Mouse (Mus musculus) forebrain, embryonic 10.5 days (tissue): Measurements from ENCODE around the gene D630003M21Rik. TPM values are rescaled to one million over a fixed set of nuclear protein-coding genes. Genes with fewer than 3 reads are reported as not detected.
A peak's percentile ranks its signal among the peaks of the same experiment; 100 is the strongest.

Experiments
- DNase-seq: peaks from one replicate; pipeline ENCODE4 v3.0.0-alpha.2; 2017; ENCODE audit warnings: low spot score; ENCODE audit errors: extremely low spot score
- H3K27ac ChIP-seq: fragments of 300-500 bp; sonication (generic); 2 replicates; pipeline ENCODE4 v1.5.1; 2016; ENCODE audit warnings: mild to moderate bottlenecking
- H3K27me3 ChIP-seq: fragments of 300-500 bp; sonication (generic); 2 replicates; pipeline ENCODE4 v1.6.1; 2016; ENCODE audit warnings: mild to moderate bottlenecking; ENCODE audit not compliant: poor library complexity, severe bottlenecking
- H3K36me3 ChIP-seq: fragments of 300-500 bp; sonication (generic); replicated peaks from 2 replicates; pipeline ENCODE4 v1.6.1; 2016; ENCODE audit warnings: mild to moderate bottlenecking, moderate library complexity
- H3K4me1 ChIP-seq: fragments of 300-500 bp; sonication (generic); 2 replicates; pipeline ENCODE4 v1.6.1; 2016
- H3K4me3 ChIP-seq: fragments of 300-500 bp; sonication (generic); 2 replicates; pipeline ENCODE4 v1.5.1; 2016; ENCODE audit warnings: mild to moderate bottlenecking, moderate library complexity
- H3K9me3 ChIP-seq: fragments of 300-500 bp; sonication (generic); 2 replicates; pipeline ENCODE4 v1.6.1; 2016; ENCODE audit warnings: mild to moderate bottlenecking, moderate library complexity
- WGBS: fragments of 180-500 bp; shearing (Covaris S2); methylation state at CpG from one replicate; pipeline ENCODE4 v1.1.7; 2016; 5-methylcytosine and 5-hydroxymethylcytosine counted together
- polyA plus RNA-seq: library from polyadenylated mRNA; unstranded; fragments of >200 nt; fragmentation: Nextera tagmentation; extraction: Ambion mirVana; gene quantifications from 2 replicates; pipeline ENCODE4 v1.2.1, GENCODE M21; 2016

The D630003M21Rik gene
- polyA plus RNA-seq, 1 experiment from 2014 or later: 2.3 TPM

DNA sequence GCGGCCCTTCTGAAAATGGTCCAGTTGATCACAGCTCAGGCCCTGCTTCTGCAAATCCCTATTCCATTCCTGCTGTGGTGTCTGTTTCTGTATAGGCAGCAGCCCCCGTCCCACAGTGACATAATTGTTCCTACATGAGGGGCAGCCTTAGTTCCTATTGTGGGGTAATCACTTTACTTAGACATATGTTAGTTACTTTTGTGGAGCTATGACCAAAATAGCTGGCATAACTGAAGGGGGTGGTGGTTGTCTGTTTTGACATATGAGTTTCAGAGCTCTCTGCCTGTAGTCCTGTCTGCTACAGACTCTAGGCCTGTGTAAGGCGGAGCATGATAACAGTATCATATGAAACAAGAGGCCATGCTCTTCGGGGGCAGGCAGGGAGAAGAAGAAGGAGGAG, 21.5 kb upstream of the D630003M21Rik start:
- peaks cover 5% of the 10 kb centered on the region; the same call in 1 of the 2 replicates for H3K4me1 ChIP-seq
- H3K36me3 ChIP-seq: no peaks in the 10 kb centered on the region
- H3K27me3 ChIP-seq: no peaks in the 10 kb centered on the region; the same call in 1 of the 2 replicates
- H3K4me3 ChIP-seq: no peak overlapping the region
- 82% methylated on average over 4 of the region's 4 CpGs for WGBS
- no peaks in the 10 kb centered on the region for H3K9me3 ChIP-seq
- no peak overlapping the region for H3K27ac ChIP-seq
- DNase-seq: no peak

DNA sequence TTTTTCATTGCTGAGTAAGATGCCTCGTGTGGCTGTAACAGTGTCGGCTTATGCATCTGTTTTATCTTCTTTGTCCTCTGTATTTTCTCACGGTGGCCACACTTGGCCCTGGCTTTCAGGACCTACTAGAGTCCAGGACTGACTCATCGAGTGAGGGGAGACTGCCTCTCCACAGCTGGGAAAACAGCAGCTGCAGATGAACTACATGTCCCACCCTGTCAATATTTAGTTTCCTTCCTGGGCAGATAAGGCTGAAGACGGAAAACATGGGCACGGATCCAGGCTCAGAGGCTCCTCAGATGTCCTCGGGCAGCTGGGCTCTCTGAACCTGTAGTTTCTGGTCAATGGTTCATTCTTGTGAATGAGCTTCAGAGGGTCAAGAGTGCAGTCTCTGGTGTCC, 19.3 kb upstream of the D630003M21Rik start:
- WGBS: 83% methylated on average over 7 of the region's 7 CpGs
- no peaks in the 10 kb centered on the region for H3K9me3 ChIP-seq
- no peaks in the 10 kb centered on the region for H3K36me3 ChIP-seq
- DNase-seq: no peak
- no peaks in the 10 kb centered on the region; the same call in 1 of the 2 replicates for H3K27me3 ChIP-seq
- H3K27ac ChIP-seq: no peak overlapping the region
- H3K4me3 ChIP-seq: no peak overlapping the region
- 0 out of 2 replicates have a peak, but pooled peaks cover 2% of the 10 kb centered on the region for H3K4me1 ChIP-seq

DNA sequence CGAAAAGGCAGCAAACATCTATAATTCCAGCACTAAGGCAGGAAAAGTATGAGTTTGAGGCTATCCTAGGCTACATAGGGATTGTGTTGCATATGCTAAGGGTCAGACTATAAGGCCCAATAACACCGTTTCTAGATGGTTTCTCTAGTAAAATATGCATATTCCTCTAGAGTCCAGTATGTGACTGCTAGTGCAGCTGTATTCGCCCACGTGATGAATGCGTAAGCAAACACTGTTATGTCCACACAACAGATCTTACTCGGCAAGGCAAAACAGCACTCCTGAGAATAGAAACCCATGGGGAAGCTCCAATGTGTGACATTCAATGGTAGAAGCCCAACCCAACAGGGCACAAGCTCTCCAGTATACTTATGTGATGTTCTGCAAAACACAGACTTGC, 18.8 kb upstream of the D630003M21Rik start:
- no peak overlapping the region for H3K4me3 ChIP-seq
- 0 out of 2 replicates have a peak, but pooled peaks cover 2% of the 10 kb centered on the region for H3K4me1 ChIP-seq
- no peak overlapping the region for H3K27ac ChIP-seq
- H3K36me3 ChIP-seq: no peaks in the 10 kb centered on the region
- no peaks in the 10 kb centered on the region; the same call in 1 of the 2 replicates for H3K27me3 ChIP-seq
- 88% methylated on average over 6 of the region's 6 CpGs for WGBS
- DNase-seq: no peak
- no peaks in the 10 kb centered on the region for H3K9me3 ChIP-seq

DNA sequence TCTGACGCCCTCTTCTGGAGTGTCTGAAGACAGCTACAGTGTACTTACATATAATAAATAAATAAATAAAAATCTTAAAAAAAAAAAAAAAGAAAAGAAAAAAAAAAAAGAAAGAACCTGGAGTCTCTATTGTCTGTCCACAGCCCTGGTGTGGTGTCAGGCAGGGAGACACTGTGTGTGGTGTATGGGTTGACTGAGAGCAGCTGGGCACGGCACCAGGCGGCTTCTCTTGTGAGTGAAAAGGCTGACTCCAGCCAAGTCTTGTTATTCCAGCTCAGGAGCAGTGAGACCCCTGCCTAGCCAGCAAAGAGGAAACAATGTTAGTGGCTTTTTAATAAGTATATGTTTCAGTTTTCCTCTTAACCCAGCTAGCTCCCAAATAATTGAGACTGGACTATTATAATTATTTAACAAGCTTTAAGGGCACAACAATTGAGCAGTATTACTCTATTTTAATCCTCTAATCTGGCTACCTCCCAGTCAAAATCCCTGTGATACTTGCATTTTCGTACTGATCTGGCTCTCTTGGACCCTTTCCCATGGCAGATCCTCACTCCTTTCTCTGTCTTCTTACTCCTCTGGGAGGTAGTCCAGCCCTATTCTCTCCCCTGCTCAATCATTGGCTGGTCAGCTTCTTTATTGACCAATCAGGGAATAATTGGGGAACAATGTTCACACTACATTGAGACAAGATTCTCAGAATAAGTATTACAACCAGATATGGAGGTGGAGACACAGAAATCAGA, 16.2 kb upstream of the D630003M21Rik start:
- 67% methylated on average over 4 of the region's 4 CpGs for WGBS
- H3K27me3 ChIP-seq: no peaks in the 10 kb centered on the region

DNA sequence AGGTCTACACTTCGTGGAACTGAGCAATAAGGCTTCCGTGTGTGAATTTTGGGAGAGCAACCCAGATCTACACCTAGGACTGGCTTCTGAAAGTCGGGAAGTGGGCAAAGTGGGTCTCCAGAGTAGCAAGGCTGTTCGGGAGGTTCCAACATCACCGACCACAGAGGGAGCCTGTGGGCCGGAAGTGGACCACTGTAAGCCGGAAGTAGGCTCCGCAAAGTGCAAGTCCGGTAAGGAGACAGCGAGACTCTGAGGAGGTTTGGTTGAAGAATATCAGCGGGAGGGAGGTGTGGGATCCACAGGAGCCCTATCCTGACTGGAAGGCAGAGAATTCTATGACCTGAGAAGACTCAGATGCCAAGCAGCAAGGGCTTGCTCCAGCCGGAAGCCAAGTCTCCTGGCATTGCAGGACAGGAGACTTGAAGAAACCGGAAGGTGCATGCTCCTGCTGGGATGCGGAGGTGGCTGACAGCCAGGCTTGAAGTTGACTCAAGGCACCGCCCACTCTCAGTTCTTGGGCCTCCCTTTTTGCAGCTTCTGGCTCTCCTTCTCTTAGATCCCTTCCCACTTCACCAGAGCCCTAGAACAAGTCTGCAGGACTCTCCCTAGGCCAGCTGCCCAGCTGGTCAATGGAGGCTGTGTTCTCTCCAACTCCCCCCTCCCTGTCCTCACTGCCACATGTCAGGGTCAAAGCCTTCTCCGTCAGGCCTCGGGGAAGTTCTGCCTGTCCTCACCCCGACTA, 14.3 kb upstream of the D630003M21Rik start:
- Histone ChIP-seq H3K27me3 (no peaks in the 10 kb centered on the region), H3K4me3 (no peak overlapping the region), H3K36me3 (no peaks in the 10 kb centered on the region), H3K4me1 (peaks cover 8% of the 10 kb centered on the region), H3K27ac (no peak overlapping the region), H3K9me3 (no peaks in the 10 kb centered on the region)
- 83% methylated on average over 18 of the region's 18 CpGs for WGBS
- DNase-seq: no peak

More for the DNA sequence above, 16.2 kb upstream of the D630003M21Rik start:
- Histone ChIP-seq H3K27ac (no peak overlapping the region), H3K9me3 (no peaks in the 10 kb centered on the region), H3K36me3 (no peaks in the 10 kb centered on the region), H3K4me1 (peaks cover 8% of the 10 kb centered on the region), H3K4me3 (no peak overlapping the region)
- DNase-seq: no peak

DNA sequence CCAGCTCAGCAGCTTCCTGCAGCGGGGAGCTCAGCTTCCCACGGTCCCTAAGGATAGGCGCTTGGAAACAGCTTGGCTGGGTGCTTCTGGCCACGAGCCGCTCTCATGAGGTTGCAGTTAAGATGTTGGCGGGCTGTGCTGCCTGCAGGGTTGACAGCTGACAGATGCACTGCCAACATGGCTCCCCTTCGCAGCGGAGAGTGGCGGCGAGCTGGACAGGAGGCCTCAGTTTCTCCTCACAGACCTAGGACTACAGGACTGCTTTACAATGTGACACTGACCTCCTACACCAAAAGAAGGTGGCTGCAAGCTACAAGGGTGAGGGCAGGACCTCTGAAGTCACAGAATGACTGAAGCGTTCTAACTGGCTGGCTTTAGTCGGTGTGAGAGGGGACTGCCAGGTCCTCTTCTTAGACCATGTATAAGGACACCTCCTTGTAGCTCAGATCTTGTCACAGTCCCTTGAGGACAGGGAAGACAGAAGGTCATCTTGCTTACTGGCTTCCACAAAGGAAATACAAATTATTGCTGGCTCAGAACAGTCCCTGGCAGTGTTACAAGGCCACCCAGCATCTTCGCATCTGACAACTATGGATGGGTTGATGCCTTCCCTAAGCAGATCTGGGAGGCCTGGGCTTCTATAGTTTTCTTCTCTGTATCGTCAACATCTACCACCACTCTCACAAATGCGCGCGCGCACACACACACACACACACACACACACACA, 13.3 kb upstream of the D630003M21Rik start:
- H3K36me3 ChIP-seq: no peaks in the 10 kb centered on the region
- H3K4me1 ChIP-seq: peaks cover 8% of the 10 kb centered on the region

DNA sequence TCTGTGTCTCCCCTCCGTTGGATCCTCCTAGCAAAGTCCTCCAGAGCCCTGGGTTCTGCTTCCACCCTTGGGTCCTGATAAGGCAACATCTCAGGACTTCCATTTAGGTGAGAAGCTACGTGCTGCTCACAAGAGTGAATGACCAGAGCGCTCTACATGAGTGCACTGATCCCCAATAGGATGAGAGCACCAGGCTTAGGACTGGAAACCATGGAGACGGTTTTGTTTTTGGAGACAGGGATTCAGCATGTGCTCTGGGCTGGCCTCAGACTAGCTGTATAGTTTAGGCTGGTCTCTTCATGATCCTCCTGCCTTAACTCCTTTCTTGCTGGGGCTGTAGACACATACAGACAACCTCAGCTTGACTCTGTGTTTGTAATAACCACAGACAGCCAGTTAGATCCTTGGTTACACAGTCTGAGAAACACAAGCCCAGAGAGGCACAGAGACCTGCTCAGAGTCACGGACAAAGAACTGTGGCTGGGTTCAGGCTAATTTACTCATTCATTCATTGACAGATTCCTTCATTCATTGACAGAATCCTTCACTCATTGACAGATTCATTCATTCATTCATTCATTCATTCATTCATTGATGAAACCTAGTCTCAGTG, 12.2 kb upstream of the D630003M21Rik start:
- DNase-seq: no peak
- no peaks in the 10 kb centered on the region for H3K36me3 ChIP-seq
- no peaks in the 10 kb centered on the region for H3K9me3 ChIP-seq
- H3K27ac ChIP-seq: no peak overlapping the region
- WGBS: 54% methylated on average over 5 of the region's 5 CpGs
- no peak overlapping the region for H3K4me3 ChIP-seq
- no peaks in the 10 kb centered on the region for H3K27me3 ChIP-seq
- peaks cover 8% of the 10 kb centered on the region for H3K4me1 ChIP-seq

More for the DNA sequence above, 13.3 kb upstream of the D630003M21Rik start:
- H3K4me3 ChIP-seq: no peak overlapping the region
- DNase-seq: no peak
- no peaks in the 10 kb centered on the region for H3K27me3 ChIP-seq
- H3K9me3 ChIP-seq: no peaks in the 10 kb centered on the region
- WGBS: 91% methylated on average over 18 of the region's 18 CpGs
- no peak overlapping the region for H3K27ac ChIP-seq

DNA sequence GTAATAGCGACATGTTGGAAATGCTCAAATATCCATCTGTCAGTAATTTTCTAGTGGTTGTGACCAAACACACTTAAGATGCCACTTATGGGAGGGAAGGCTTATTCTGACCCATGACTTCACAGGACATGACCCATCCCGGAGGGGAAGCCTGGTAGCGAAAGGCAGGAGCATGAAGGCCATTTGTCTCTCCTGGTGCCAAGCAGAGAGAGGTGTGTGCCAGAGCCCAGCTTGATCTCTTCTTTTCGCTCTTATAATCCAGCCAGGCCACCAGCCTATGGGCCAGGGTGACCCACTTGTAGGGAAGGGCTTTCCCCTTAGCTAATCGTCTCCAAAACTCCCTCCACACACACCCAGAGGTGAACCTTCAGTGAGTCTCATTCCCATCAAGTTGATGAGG, 9.1 kb upstream of the D630003M21Rik start:
- 93% methylated on average over 5 of the region's 5 CpGs for WGBS
- H3K36me3 ChIP-seq: no peaks in the 10 kb centered on the region
- no peak overlapping the region for H3K27ac ChIP-seq
- no peaks in the 10 kb centered on the region for H3K9me3 ChIP-seq
- H3K27me3 ChIP-seq: no peaks in the 10 kb centered on the region
- no peak overlapping the region for H3K4me3 ChIP-seq
- H3K4me1 ChIP-seq: peaks cover 8% of the 10 kb centered on the region
- no peak for DNase-seq

DNA sequence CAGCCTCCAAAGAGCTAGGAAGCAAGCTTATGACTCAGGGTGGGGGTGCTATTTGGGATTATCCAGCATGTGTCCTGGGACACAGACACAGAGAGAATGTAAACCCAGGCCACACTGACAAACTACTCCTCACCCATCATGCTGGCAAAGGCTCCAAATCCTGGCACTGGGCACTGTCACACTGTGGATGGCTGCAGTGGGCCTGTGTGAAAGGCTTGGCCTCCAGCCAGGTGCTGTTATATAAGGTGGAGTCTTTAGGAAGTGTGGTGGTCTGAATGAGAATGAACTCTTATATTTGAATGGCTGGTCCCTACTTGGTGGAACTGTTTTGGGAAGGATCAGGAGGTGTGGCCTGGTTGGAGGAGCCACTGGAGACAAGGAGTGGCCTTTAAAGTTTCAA, 7.7 kb upstream of the D630003M21Rik start:
- no peak overlapping the region for H3K4me3 ChIP-seq
- peaks cover 8% of the 10 kb centered on the region for H3K4me1 ChIP-seq
- no peak for DNase-seq
- H3K36me3 ChIP-seq: no peaks in the 10 kb centered on the region
- no peaks in the 10 kb centered on the region for H3K27me3 ChIP-seq
- H3K9me3 ChIP-seq: no peaks in the 10 kb centered on the region
- H3K27ac ChIP-seq: no peak overlapping the region

DNA sequence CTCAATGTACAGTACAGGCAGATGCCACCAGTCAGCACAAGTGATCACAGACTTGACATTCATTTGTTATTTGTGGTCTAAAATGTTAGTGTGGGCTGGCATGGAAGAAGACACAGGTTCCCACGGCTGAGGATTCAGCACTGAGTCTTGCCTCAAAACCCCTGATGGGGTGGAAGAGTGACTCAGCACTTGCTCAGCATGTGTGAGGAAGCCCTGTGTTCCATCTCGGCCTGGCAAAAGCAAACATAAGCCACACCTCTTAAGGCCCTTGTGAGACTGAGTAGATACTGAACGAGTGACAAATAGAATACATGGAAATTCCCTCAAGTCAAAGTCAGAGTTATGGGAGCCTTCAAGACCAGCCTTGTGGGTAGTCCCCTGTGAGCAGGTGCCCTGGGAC, 4.1 kb upstream of the D630003M21Rik start:
- WGBS: 80% methylated on average over 3 of the region's 3 CpGs
- Histone ChIP-seq H3K27ac (no peak overlapping the region), H3K27me3 (peaks cover 23% of the 10 kb centered on the region), H3K4me1 (peaks cover 31% of the 10 kb centered on the region), H3K9me3 (no peaks in the 10 kb centered on the region), H3K4me3 (no peak overlapping the region), H3K36me3 (no peaks in the 10 kb centered on the region)
- no peak for DNase-seq

DNA sequence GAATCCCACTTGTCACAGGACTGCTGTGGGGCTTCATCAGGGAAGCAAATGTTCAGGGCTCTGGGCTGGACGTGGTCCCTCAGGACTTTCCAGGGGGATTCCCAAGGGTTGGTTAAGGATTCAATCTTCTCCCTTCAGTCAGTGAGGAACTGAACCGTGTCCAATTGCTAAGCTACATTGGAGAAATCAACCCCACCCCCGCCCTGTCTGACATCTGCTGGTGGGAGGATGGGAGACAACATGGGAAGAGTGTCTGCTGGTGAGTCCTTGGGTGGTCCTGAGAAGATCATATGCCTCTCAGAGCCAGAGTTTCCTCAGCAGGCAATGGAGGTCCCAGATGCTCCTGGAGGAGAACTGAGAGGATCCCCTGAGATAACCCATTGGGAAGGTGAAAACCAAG, 3.4 kb upstream of the D630003M21Rik start:
- no peak overlapping the region for H3K4me3 ChIP-seq
- H3K27me3 ChIP-seq: peaks cover 29% of the 10 kb centered on the region
- H3K9me3 ChIP-seq: no peaks in the 10 kb centered on the region
- peaks cover 36% of the 10 kb centered on the region for H3K4me1 ChIP-seq
- 71% methylated on average over 3 of the region's 3 CpGs for WGBS
- no peak overlapping the region for H3K27ac ChIP-seq
- H3K36me3 ChIP-seq: no peaks in the 10 kb centered on the region
- no peak for DNase-seq

DNA sequence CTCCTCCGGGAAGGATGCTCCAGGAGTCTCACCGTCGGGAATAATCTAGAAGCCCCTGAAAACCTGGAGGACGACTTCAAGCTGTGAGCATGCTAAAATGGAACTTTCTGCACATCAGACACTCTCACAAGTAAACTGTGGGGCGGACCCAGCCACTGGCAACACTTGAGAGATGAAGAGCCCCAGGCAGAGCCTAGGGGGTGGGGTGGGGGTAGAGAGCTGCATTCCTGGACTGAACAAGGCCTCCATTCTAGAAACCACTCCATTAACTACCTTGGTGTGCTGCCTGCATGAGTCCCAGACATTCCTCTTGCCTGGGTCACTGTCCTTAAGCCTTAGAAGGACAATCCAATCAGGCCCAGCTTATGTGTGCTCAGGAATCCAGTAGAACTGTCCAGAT, 2.0 kb upstream of the D630003M21Rik start:
- Histone ChIP-seq H3K27me3 (peaks cover 32% of the 10 kb centered on the region), H3K9me3 (no peaks in the 10 kb centered on the region), H3K27ac (peak overlapping the region; percentile 51; the same call in 1 of the 2 replicates), H3K36me3 (no peaks in the 10 kb centered on the region), H3K4me1 (peaks cover 36% of the 10 kb centered on the region), H3K4me3 (no peak overlapping the region)
- DNase-seq: no peak
- 38% methylated on average over 5 of the region's 5 CpGs for WGBS
